Mouse (Mus musculus) midbrain, postnatal 0 days (tissue): ENCODE data around the gene Gabrd. TPM values are rescaled to one million over a fixed set of nuclear protein-coding genes. Genes with fewer than 3 reads are reported as not detected.

Experiments used
- ATAC-seq: fragments of 200-750 bp; cut with Nextera tagmentation; 2 replicates; pipeline ENCODE4 v1.8.0; 2017; ENCODE audit warnings: moderate number of reproducible peaks, mild to moderate bottlenecking, moderate TSS enrichment, moderate library complexity; ENCODE audit not compliant: low FRiP score
- DNase-seq: peaks from one replicate; pipeline ENCODE4 v3.0.0-alpha.2; 2015; ENCODE audit warnings: low spot score
- H3K27ac ChIP-seq: fragments of 300-500 bp; sonication (generic); 2 replicates; pipeline ENCODE4 v1.5.1; 2014; ENCODE audit warnings: low read depth, mild to moderate bottlenecking, low read length, mixed read lengths
- H3K27me3 ChIP-seq: fragments of 300-500 bp; sonication (generic); 2 replicates; pipeline ENCODE4 v1.6.1; 2014; ENCODE audit warnings: low read length, control low read depth, mixed read lengths; ENCODE audit not compliant: insufficient read depth
- H3K36me3 ChIP-seq: fragments of 300-500 bp; sonication (generic); 2 replicates; pipeline ENCODE4 v1.6.1; 2014; ENCODE audit warnings: low read length, control low read depth, mixed read lengths; ENCODE audit not compliant: insufficient read depth
- H3K4me1 ChIP-seq: fragments of 300-500 bp; sonication (generic); 2 replicates; pipeline ENCODE4 v1.6.1; 2014; ENCODE audit warnings: mild to moderate bottlenecking, control low read depth, antibody characterized with exemption, low read length, mixed read lengths; ENCODE audit not compliant: insufficient read depth
- H3K4me2 ChIP-seq: fragments of 300-500 bp; sonication (generic); 2 replicates; pipeline ENCODE4 v1.6.1; 2014; ENCODE audit warnings: low read depth, mild to moderate bottlenecking, low read length, mixed read lengths; ENCODE audit not compliant: poor library complexity, severe bottlenecking
- H3K4me3 ChIP-seq: fragments of 300-500 bp; sonication (generic); 2 replicates; pipeline ENCODE4 v1.5.1; 2014; ENCODE audit warnings: low read depth, mild to moderate bottlenecking, low read length, moderate library complexity
- H3K9ac ChIP-seq: fragments of 300-500 bp; sonication (generic); replicated peaks from 2 replicates; pipeline ENCODE4 v1.6.1; 2014; ENCODE audit warnings: mild to moderate bottlenecking, low read length, moderate library complexity, mixed read lengths; ENCODE audit not compliant: poor library complexity, severe bottlenecking
- H3K9me3 ChIP-seq: fragments of 300-500 bp; sonication (generic); 2 replicates; pipeline ENCODE4 v1.6.1; 2016; ENCODE audit warnings: low read length, control low read depth
- CTCF ChIP-seq: IDR thresholded peaks from 2 replicates; pipeline ENCODE4 v1.5.1; 2016; ENCODE audit warnings: antibody characterized with exemption, mild to moderate bottlenecking
- WGBS: fragments of 180-500 bp; shearing (Covaris S2); extraction: QIAGEN DNeasy Blood & Tissue Kit; methylation state at CpG from one replicate; pipeline ENCODE4 v1.1.7; 2014; 5-methylcytosine and 5-hydroxymethylcytosine counted together
- polyA plus RNA-seq: library from polyadenylated mRNA; unstranded; fragments of >200 nt; fragmentation: Nextera tagmentation; extraction: Ambion mirVana; gene quantifications from 2 replicates; pipeline ENCODE4 v1.2.1, GENCODE M21; 2015
- total RNA-seq: library from RNA; depleted of rRNA; stranded (reverse); fragments of >200 nt; gene quantifications from 2 replicates; pipeline ENCODE4 v1.2.3, GENCODE M21; 2014; rRNA removed

Gene Gabrd
- total RNA-seq, result 0.11 and 0.52 TPM in 2 replicates
- polyA plus RNA-seq, result 0.36 and 0.37 TPM in 2 replicates

DNA sequence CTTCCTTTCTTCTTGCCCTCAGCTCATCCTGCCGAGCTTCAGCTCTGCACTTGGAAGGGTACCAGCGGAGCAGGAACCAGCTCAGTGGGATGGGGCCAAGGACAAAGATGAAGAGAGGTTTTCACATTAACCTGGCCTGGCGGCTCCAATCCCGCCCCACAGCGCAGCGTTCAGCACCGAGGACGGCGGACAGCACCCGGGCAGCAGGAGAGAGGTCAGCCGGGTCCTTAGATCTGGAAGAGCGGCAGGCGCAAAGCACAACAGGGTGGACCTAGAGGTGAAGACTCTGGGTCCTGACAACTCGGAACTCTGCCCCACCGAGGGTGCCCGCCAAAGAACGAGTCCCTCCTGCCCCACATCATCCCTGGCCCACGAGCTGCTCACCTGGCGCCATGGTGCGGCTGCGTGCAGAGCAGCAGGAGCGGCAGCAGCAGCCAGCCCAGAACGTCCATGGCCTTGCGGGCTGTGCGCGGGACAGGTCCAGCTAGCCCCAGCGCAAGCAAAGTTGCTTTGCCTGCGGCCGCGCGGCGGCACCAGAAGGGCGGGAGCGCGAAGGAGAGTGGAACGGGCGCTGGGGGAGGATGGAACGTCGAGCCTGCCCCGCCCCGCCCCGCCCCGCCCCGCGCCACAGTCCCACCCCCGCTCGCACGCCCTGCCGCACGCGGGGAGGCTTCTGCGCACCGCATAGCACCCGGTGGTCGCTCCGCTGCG, at the start of gene Gabrd:
TSS of gene Gabrd (minus strand) at position 602 of the 711 bp plus-strand sequence.
- Histone ChIP-seq H3K4me3 (peak within 1 kb of the TSS; percentile 41), H3K27me3 (peaks cover 29% of the 10 kb centered on the region), H3K27ac (no peak within 1 kb of the TSS), H3K36me3 (no peaks in the 10 kb centered on the region), H3K4me1 (no peaks in the 10 kb centered on the region), H3K9me3 (no peaks in the 10 kb centered on the region), H3K4me2 (peak within 1 kb of the TSS; percentile 68), H3K9ac (no peak within 1 kb of the TSS; the same call in 1 of the 2 replicates)
- 1% methylated on average over 42 of the region's 57 CpGs for WGBS
- DNase-seq (no peak), ATAC-seq (no peak)
- TF ChIP-seq CTCF, result 0 out of 2 replicates have a peak, but pooled peaks have one; percentile 11

- Histone ChIP-seq H3K27me3 (no peaks in the 10 kb centered on the region), H3K4me3 (no peak overlapping the region), H3K27ac (no peak overlapping the region), H3K9me3 (no peaks in the 10 kb centered on the region), H3K4me2 (no peak overlapping the region), H3K4me1 (no peaks in the 10 kb centered on the region), H3K36me3 (no peaks in the 10 kb centered on the region), H3K9ac (no peak overlapping the region)
- TF ChIP-seq CTCF, result no peak
- no peak for DNase-seq
- WGBS, result 76% methylated on average over 3 of the region's 3 CpGs
- no peak for ATAC-seq
Measured at GRCm38 (mm10) chr4:155442808-155443207, 44.9 kb upstream of the Gabrd start.

DNA sequence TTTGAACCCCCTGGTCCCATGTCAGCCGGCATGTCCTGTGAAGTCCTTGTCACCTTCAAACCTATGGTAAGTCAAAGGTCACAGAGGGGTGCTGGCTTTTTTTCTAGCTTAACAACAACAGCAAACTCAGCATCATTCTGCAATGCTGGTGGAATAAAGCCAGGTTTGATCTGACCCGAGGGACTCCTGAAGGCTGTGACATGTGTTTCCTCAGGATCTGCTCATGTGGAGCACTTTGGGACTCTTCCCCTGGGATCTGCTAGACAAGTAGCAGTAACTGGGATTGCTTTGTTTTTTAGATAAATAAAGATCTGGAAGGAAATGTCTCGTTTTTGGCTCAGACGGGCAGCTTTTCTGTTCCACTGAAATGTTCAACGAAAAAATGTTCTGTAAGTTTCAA, 36.1 kb upstream of the Gabrd start:
- Histone ChIP-seq H3K4me3 (no peak overlapping the region), H3K9ac (no peak overlapping the region), H3K9me3 (no peaks in the 10 kb centered on the region), H3K4me1 (no peaks in the 10 kb centered on the region), H3K27me3 (no peaks in the 10 kb centered on the region), H3K36me3 (no peaks in the 10 kb centered on the region), H3K27ac (no peak overlapping the region), H3K4me2 (no peak overlapping the region)
- DNase-seq (peak; percentile 4), ATAC-seq (no peak)
- 80% methylated on average over 5 of the region's 5 CpGs for WGBS
- no peak for TF ChIP-seq CTCF

DNA sequence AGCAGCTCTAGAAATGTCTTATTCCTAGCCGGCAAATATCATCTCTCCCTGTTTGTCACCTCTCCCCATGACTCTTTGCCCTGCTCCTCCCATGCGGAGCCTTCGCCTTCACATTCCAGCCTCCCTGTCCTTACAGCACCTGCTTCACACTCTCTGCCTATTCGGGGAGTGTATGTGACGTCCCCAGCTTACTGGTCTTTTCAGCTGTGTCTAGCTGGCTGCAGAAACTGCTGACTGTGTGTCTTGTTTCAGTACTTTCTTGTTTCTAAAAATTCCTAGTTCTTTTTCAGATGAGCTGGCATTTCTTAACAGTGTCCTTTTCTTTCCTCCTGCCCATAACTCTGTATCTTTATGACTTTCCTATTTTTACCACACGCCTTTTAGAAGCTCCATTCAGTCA, 34.4 kb upstream of the Gabrd start:
- no peak overlapping the region for H3K4me2 ChIP-seq
- no peaks in the 10 kb centered on the region for H3K9me3 ChIP-seq
- ATAC-seq (no peak), DNase-seq (no peak)
- H3K4me1 ChIP-seq, result no peaks in the 10 kb centered on the region
- TF ChIP-seq CTCF, result no peak
- no peak overlapping the region for H3K4me3 ChIP-seq
- WGBS, result 88% methylated on average over 6 of the region's 6 CpGs
- H3K27ac ChIP-seq, result no peak overlapping the region
- no peaks in the 10 kb centered on the region for H3K27me3 ChIP-seq
- no peak overlapping the region for H3K9ac ChIP-seq
- no peaks in the 10 kb centered on the region for H3K36me3 ChIP-seq

DNA sequence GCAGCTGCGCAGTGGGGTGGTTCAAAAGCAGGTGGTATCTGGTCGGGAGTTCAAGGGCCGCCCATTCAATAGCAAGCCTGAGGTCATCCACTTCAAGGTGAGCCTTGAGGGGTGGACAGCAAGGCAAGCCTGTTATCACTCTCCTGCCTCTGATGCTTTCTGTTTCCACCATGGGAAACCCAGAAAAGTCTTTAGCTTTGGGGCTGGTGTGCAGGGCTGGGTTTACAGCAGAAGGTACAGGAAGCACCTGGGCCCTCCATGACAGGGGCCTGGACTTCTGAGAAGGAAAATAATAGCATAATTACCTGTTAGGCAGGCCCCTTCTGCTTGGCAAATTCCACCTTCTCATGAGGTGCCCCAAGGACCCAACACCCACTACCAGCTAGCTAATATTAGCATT, 31.3 kb upstream of the Gabrd start:
- no peak overlapping the region for H3K27ac ChIP-seq
- H3K4me3 ChIP-seq, result no peak overlapping the region

DNA sequence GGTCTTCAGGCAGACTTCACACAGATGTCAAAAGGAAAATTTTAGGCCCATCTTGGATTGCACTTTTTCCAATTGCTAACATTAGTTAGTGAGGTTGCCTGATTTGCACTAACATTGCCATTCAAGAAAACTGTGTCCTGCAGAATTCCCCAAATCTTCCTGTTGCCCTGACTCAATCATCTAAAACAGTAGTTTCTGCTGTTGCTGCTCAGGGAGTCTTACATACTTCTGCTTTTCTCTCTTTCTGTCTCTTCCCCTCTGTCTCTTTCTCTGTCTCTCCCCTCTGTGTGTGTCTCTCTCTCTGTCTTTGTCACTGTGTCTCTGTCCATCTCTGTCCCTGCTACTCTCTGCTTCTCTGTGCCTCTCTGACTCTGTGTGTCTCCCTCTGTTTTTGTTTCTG, 30.5 kb upstream of the Gabrd start:
- no peaks in the 10 kb centered on the region for H3K27me3 ChIP-seq
- no peaks in the 10 kb centered on the region for H3K4me1 ChIP-seq
- no peak overlapping the region for H3K9ac ChIP-seq
- H3K9me3 ChIP-seq, result no peaks in the 10 kb centered on the region
- no peak for DNase-seq
- no peak overlapping the region for H3K27ac ChIP-seq
- H3K4me3 ChIP-seq, result no peak overlapping the region
- no peak for ATAC-seq
- H3K4me2 ChIP-seq, result no peak overlapping the region
- no peaks in the 10 kb centered on the region for H3K36me3 ChIP-seq
- TF ChIP-seq CTCF, result no peak

More for the DNA sequence above, 31.3 kb upstream of the Gabrd start:
- DNase-seq (no peak), ATAC-seq (no peak)
- no peak for TF ChIP-seq CTCF
- Histone ChIP-seq H3K4me2 (no peak overlapping the region), H3K9ac (no peak overlapping the region), H3K36me3 (no peaks in the 10 kb centered on the region), H3K9me3 (no peaks in the 10 kb centered on the region), H3K4me1 (no peaks in the 10 kb centered on the region), H3K27me3 (no peaks in the 10 kb centered on the region)
- 91% methylated on average over 3 of the region's 3 CpGs for WGBS
